Comparison of ENCODE assay signal across 9 mouse cellular contexts in the genomic region with DNA sequence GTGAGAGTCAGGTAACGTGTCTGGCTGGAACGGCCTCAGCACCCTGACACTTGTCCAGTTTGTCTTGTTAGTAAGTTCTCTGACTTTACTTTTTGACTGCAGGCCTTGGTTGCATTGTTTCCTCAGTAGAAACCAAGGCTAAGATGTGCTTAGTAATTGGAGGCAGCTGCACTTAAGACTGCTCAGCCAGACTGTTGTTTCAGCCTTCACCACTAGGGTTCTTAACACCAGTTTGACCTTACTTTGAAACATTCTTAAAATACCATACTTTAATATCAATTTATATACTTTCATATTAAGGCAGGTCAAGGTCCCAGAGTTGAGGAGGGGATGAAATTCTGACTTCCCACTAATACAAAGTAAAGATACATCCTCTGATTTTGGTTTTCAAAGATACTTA.
DNase-seq lines count a peak whose midpoint lies in the region; ATAC-seq and TF ChIP-seq lines count a peak whose summit lies in the region.
"Had no signal": no experiment of that assay in that cellular context is flagged by ENCODE, and none has a peak within 500 bp of the region (broad histone marks: within the 10 kb centered on the region; RNA-seq: fewer than 3 reads in every experiment).

No protein-coding gene starts in this region.

- no peaks in the 10 kb centered on the region for H3K79me2 ChIP-seq in liver, adult 2 months (ENCODE audit: control insufficient read depth, insufficient read depth, low read length)

- no peak overlapping the region for H3K4me2 ChIP-seq in liver, embryonic 12.5 days
- H3K4me2 ChIP-seq: limb, embryonic 15.5 days had no signal

- no peak for ATAC-seq in liver, embryonic 12.5 days
- peak; percentile 62 for ATAC-seq in erythroblast, adult 5-6 weeks (replicated peaks; ENCODE audit: low FRiP score, poor library complexity, severe bottlenecking)
- ATAC-seq: inflammation-experienced regulatory T-cells, adult 6 months had no signal

- H3K4me3 ChIP-seq in liver, adult 2 months (ENCODE audit: insufficient read depth, low read depth, low read length): no peak overlapping the region
- H3K4me3 ChIP-seq in liver, embryonic 12.5 days: no peak overlapping the region
- H3K4me3 ChIP-seq in ES-E14 (ENCODE audit: insufficient read depth in 1 of 2, low read depth in 1 of 2, low read length in 2 of 2, poor library complexity in 1 of 2, severe bottlenecking in 1 of 2): no peak overlapping the region
- H3K4me3 ChIP-seq: limb, embryonic 15.5 days had no signal

- WGBS in liver, adult 2 months: 87% methylated on average over 2 of the region's 2 CpGs
- WGBS in liver, embryonic 12.5 days (ENCODE audit: insufficient replicate concordance): 79% methylated on average over 2 of the region's 2 CpGs

- peak; percentile 20; the same call in 1 of the 2 replicates for TF ChIP-seq CTCF in liver, adult 2 months (IDR thresholded peaks at IDR 0.05; ENCODE audit: low read depth, low read length)

- H3K27me3 ChIP-seq in liver, adult 2 months (ENCODE audit: control insufficient read depth, insufficient read depth, low read length): no peaks in the 10 kb centered on the region
- no peaks in the 10 kb centered on the region for H3K27me3 ChIP-seq in liver, embryonic 12.5 days (replicated peaks)
- H3K27me3 ChIP-seq: limb, embryonic 15.5 days had no signal

- peaks cover 3% of the 10 kb centered on the region; the same call in 1 of the 2 replicates for H3K4me1 ChIP-seq in liver, adult 2 months (ENCODE audit: control insufficient read depth, insufficient read depth, low read length)
- H3K4me1 ChIP-seq in liver, embryonic 12.5 days: peaks cover 16% of the 10 kb centered on the region
- no peaks in the 10 kb centered on the region for H3K4me1 ChIP-seq in ES-E14 (ENCODE audit: control insufficient read depth in 2 of 2, insufficient read depth in 2 of 2, low read length in 2 of 2, poor library complexity in 1 of 2)

- no peak for DNase-seq in liver, adult 2 months (ENCODE audit: extremely low read depth, low read depth, low spot score)
- DNase-seq in A20 (ENCODE audit: low read depth, low spot score) (peak; percentile 27), ES-E14 (ENCODE audit: low read depth, low spot score) (peak; percentile 13)
- DNase-seq in cerebellum, postnatal 10 days: no peak
- DNase-seq in spleen, postnatal 4 days (ENCODE audit: low spot score in 2 of 2): no peak

- H3K9me3 ChIP-seq in liver, embryonic 12.5 days (replicated peaks): no peaks in the 10 kb centered on the region
- no peaks in the 10 kb centered on the region for H3K9me3 ChIP-seq in ES-E14 (ENCODE audit: control insufficient read depth, insufficient read depth, low read depth, low read length)
- H3K9me3 ChIP-seq: limb, embryonic 15.5 days had no signal

- no peak overlapping the region for H3K9ac ChIP-seq in liver, adult 2 months (ENCODE audit: low read depth, low read length)
- no peak overlapping the region for H3K9ac ChIP-seq in liver, embryonic 12.5 days
- H3K9ac ChIP-seq in ES-E14 (ENCODE audit: insufficient read depth, low read depth, low read length, poor library complexity, severe bottlenecking): no peak overlapping the region
- H3K9ac ChIP-seq: limb, embryonic 15.5 days had no signal

- no peaks in the 10 kb centered on the region for H3K36me3 ChIP-seq in liver, adult 2 months (ENCODE audit: control insufficient read depth, insufficient read depth, low read length)
- no peaks in the 10 kb centered on the region for H3K36me3 ChIP-seq in liver, embryonic 12.5 days
- H3K36me3 ChIP-seq in ES-E14 (ENCODE audit: control insufficient read depth, insufficient read depth, low read length, poor library complexity, severe bottlenecking): no peaks in the 10 kb centered on the region
- H3K36me3 ChIP-seq: limb, embryonic 15.5 days had no signal

- in situ Hi-C loops in ES-E14 (cut with MboI; ENCODE audit: low sequenced_read_pairs in 2 of 2, unreplicated experiment in 2 of 2): no loop called here

- TF ChIP-seq POLR2A in liver, adult 2 months (IDR thresholded peaks at IDR 0.05; ENCODE audit: extremely low read depth, insufficient read depth, low read length): no peak

- no peak overlapping the region; the same call in 1 of the 2 replicates for H3K27ac ChIP-seq in liver, adult 2 months (replicated peaks; ENCODE audit: insufficient read depth, low read depth, low read length)
- no peak overlapping the region for H3K27ac ChIP-seq in liver, embryonic 12.5 days
- H3K27ac ChIP-seq in ES-E14 (ENCODE audit: insufficient read depth, low read depth, low read length, poor library complexity, severe bottlenecking): no peak overlapping the region
- H3K27ac ChIP-seq: limb, embryonic 15.5 days had no signal

TF ChIP-seq in ES-E14, 5 proteins besides CTCF, POLR2A, EP300 and RAD21:
- TF ChIP-seq ZC3H11A (IDR thresholded peaks at IDR 0.05; ENCODE audit: borderline replicate concordance, low read depth, low read length): no peak
- TF ChIP-seq HCFC1 (IDR thresholded peaks at IDR 0.05; ENCODE audit: borderline replicate concordance, insufficient read depth, low read length): no peak
TF ChIP-seq in ES-E14: peak in this region for 0.

Comparison
In these comparisons a context has a peak if more than half of its experiments do, and no peak if none do; other contexts are left out.
1. DNase-seq: peak in A20 (single experiment) and ES-E14 (single experiment); none in liver, adult 2 months (single experiment), cerebellum, postnatal 10 days (0 of 2) and spleen, postnatal 4 days (0 of 2).